Mouse (Mus musculus): ENCODE results near the gene Atrnl1. TPM values are rescaled to one million over a fixed set of nuclear protein-coding genes. Genes with fewer than 3 reads are reported as not detected.
"Not testable (repeated sequence)": the region's sequence is repeated elsewhere in the genome, so short reads cannot be mapped to it uniquely, and the experiment has no call there.

Atrnl1 gene
- polyA plus RNA-seq, 1 experiment from 2014 or later, result 3.9 TPM

GRCm38 (mm10) chr19:57987696-57988393 is 377.0 kb downstream of the Atrnl1 start:
- no peaks in the 10 kb centered on the region for H3K9me3 ChIP-seq (ENCODE audit: control insufficient read depth, low read length)
- ATAC-seq (ENCODE audit: low FRiP score, low TSS enrichment), result no peak

GRCm38 (mm10) chr19:57988559-57989093 is 377.8 kb downstream of the Atrnl1 start:
- no peak overlapping the region for H3K9ac ChIP-seq (ENCODE audit: low read length)
- no peak overlapping the region for H3K4me3 ChIP-seq (ENCODE audit: low read depth, low read length)
- ATAC-seq (ENCODE audit: low FRiP score, low TSS enrichment) (no peak), DNase-seq (ENCODE audit: low spot score) (no peak)
- no peak overlapping the region for H3K27ac ChIP-seq (replicated peaks)
- no peak for TF ChIP-seq EP300 (optimal IDR thresholded peaks at IDR 0.05)
- TF ChIP-seq CTCF (IDR thresholded peaks at IDR 0.05; ENCODE audit: low read depth), result no peak
- no peak overlapping the region for H3K4me2 ChIP-seq (replicated peaks; ENCODE audit: low read depth)
- H3K36me3 ChIP-seq (ENCODE audit: control insufficient read depth, insufficient read depth, low read length), result no peaks in the 10 kb centered on the region
- 66% methylated on average over 10 of the region's 10 CpGs for WGBS
- H3K27me3 ChIP-seq (ENCODE audit: control insufficient read depth, insufficient read depth, low read length), result no peaks in the 10 kb centered on the region
- no peaks in the 10 kb centered on the region for H3K9me3 ChIP-seq (ENCODE audit: control insufficient read depth, low read length)
- no peaks in the 10 kb centered on the region for H3K4me1 ChIP-seq (replicated peaks; ENCODE audit: control insufficient read depth, insufficient read depth)

More at GRCm38 (mm10) chr19:57987696-57988393, 377.0 kb downstream of the Atrnl1 start:
- TF ChIP-seq EP300 (optimal IDR thresholded peaks at IDR 0.05) (no peak), CTCF (IDR thresholded peaks at IDR 0.05; ENCODE audit: low read depth) (no peak)
- Histone ChIP-seq H3K27ac (replicated peaks) (no peak overlapping the region), H3K4me1 (replicated peaks; ENCODE audit: control insufficient read depth, insufficient read depth) (no peaks in the 10 kb centered on the region), H3K4me2 (replicated peaks; ENCODE audit: low read depth) (no peak overlapping the region), H3K4me3 (ENCODE audit: low read depth, low read length) (no peak overlapping the region), H3K36me3 (ENCODE audit: control insufficient read depth, insufficient read depth, low read length) (no peaks in the 10 kb centered on the region), H3K27me3 (ENCODE audit: control insufficient read depth, insufficient read depth, low read length) (no peaks in the 10 kb centered on the region), H3K9ac (ENCODE audit: low read length) (no peak overlapping the region)
- DNase-seq (ENCODE audit: low spot score), result no peak
- 94% methylated on average over 17 of the region's 17 CpGs for WGBS

- 86% methylated on average over 14 of the region's 14 CpGs for WGBS
- no peak for DNase-seq (ENCODE audit: low spot score)
- Histone ChIP-seq H3K9ac (ENCODE audit: low read length) (no peak overlapping the region), H3K4me1 (replicated peaks; ENCODE audit: control insufficient read depth, insufficient read depth) (no peaks in the 10 kb centered on the region), H3K27me3 (ENCODE audit: control insufficient read depth, insufficient read depth, low read length) (no peaks in the 10 kb centered on the region), H3K4me2 (replicated peaks; ENCODE audit: low read depth) (no peak overlapping the region), H3K27ac (replicated peaks) (no peak overlapping the region), H3K9me3 (ENCODE audit: control insufficient read depth, low read length) (no peaks in the 10 kb centered on the region), H3K36me3 (ENCODE audit: control insufficient read depth, insufficient read depth, low read length) (no peaks in the 10 kb centered on the region), H3K4me3 (ENCODE audit: low read depth, low read length) (no peak overlapping the region)
- TF ChIP-seq CTCF (IDR thresholded peaks at IDR 0.05; ENCODE audit: low read depth) (no peak), EP300 (optimal IDR thresholded peaks at IDR 0.05) (no peak)
- ATAC-seq (ENCODE audit: low FRiP score, low TSS enrichment), result no peak
Observed at GRCm38 (mm10) chr19:57991099-57991760, 380.4 kb downstream of the Atrnl1 start.

- H3K4me1 ChIP-seq (replicated peaks; ENCODE audit: control insufficient read depth, insufficient read depth); H3K36me3 ChIP-seq (ENCODE audit: control insufficient read depth, insufficient read depth, low read length); H3K9ac ChIP-seq (ENCODE audit: low read length); ATAC-seq (ENCODE audit: low FRiP score, low TSS enrichment); H3K27ac ChIP-seq (replicated peaks); H3K27me3 ChIP-seq (ENCODE audit: control insufficient read depth, insufficient read depth, low read length); H3K4me3 ChIP-seq (ENCODE audit: low read depth, low read length); H3K4me2 ChIP-seq (replicated peaks; ENCODE audit: low read depth); H3K9me3 ChIP-seq (ENCODE audit: control insufficient read depth, low read length); DNase-seq (ENCODE audit: low spot score): not testable (repeated sequence)
- 86% methylated on average over 15 of the region's 15 CpGs for WGBS
Observed at GRCm38 (mm10) chr19:57994174-57994833, 383.5 kb downstream of the Atrnl1 start.

GRCm38 (mm10) chr19:57995015-57995414 is 384.2 kb downstream of the Atrnl1 start:
- H3K4me2 ChIP-seq (replicated peaks; ENCODE audit: low read depth), result no peak overlapping the region
- no peak overlapping the region for H3K4me3 ChIP-seq (ENCODE audit: low read depth, low read length)
- DNase-seq (ENCODE audit: low spot score), result no peak
- TF ChIP-seq CTCF (IDR thresholded peaks at IDR 0.05; ENCODE audit: low read depth) (no peak), EP300 (optimal IDR thresholded peaks at IDR 0.05) (no peak)
- no peaks in the 10 kb centered on the region for H3K9me3 ChIP-seq (ENCODE audit: control insufficient read depth, low read length)
- 93% methylated on average over 8 of the region's 8 CpGs for WGBS
- ATAC-seq (ENCODE audit: low FRiP score, low TSS enrichment), result no peak
- H3K4me1 ChIP-seq (replicated peaks; ENCODE audit: control insufficient read depth, insufficient read depth), result no peaks in the 10 kb centered on the region
- no peak overlapping the region for H3K27ac ChIP-seq (replicated peaks)
- H3K27me3 ChIP-seq (ENCODE audit: control insufficient read depth, insufficient read depth, low read length), result no peaks in the 10 kb centered on the region
- H3K36me3 ChIP-seq (ENCODE audit: control insufficient read depth, insufficient read depth, low read length), result no peaks in the 10 kb centered on the region
- no peak overlapping the region for H3K9ac ChIP-seq (ENCODE audit: low read length)

All from stomach, postnatal 0 days (tissue).